Mouse (Mus musculus) midbrain, embryonic 12.5 days (tissue): ENCODE results near the gene Ndst2. TPM values are rescaled to one million over a fixed set of nuclear protein-coding genes. Genes with fewer than 3 reads are reported as not detected.
A peak's percentile ranks its signal among the peaks of the same experiment; 100 is the strongest.
"Not testable (repeated sequence)": the region's sequence is repeated elsewhere in the genome, so short reads cannot be mapped to it uniquely, and the experiment has no call there.

ENCODE experiments used
- ATAC-seq: fragments of 200-750 bp; cut with Nextera tagmentation; 2 replicates; pipeline ENCODE4 v1.8.0; 2017; ENCODE audit warnings: low read depth, moderate TSS enrichment, moderate library complexity; ENCODE audit not compliant: low FRiP score
- H3K27ac ChIP-seq: fragments of 300-500 bp; sonication (generic); replicated peaks from 2 replicates; pipeline ENCODE4 v1.5.1; 2016; ENCODE audit warnings: mild to moderate bottlenecking
- H3K27me3 ChIP-seq: fragments of 300-500 bp; sonication (generic); 2 replicates; pipeline ENCODE4 v1.6.1; 2016; ENCODE audit warnings: mild to moderate bottlenecking
- H3K36me3 ChIP-seq: fragments of 300-500 bp; sonication (generic); 2 replicates; pipeline ENCODE4 v1.6.1; 2016
- H3K4me1 ChIP-seq: fragments of 300-500 bp; sonication (generic); 2 replicates; pipeline ENCODE4 v1.6.1; 2016
- H3K4me2 ChIP-seq: fragments of 300-500 bp; sonication (generic); replicated peaks from 2 replicates; pipeline ENCODE4 v1.6.1; 2016; ENCODE audit warnings: mild to moderate bottlenecking, moderate library complexity
- H3K4me3 ChIP-seq: fragments of 300-500 bp; sonication (generic); 2 replicates; pipeline ENCODE4 v1.5.1; 2016; ENCODE audit warnings: mild to moderate bottlenecking
- H3K9ac ChIP-seq: fragments of 300-500 bp; sonication (generic); replicated peaks from 2 replicates; pipeline ENCODE4 v1.6.1; 2016; ENCODE audit warnings: mild to moderate bottlenecking, moderate library complexity
- H3K9me3 ChIP-seq: fragments of 300-500 bp; sonication (generic); 2 replicates; pipeline ENCODE4 v1.6.1; 2016; ENCODE audit warnings: mild to moderate bottlenecking
- WGBS: fragments of 180-500 bp; shearing (Covaris S2); methylation state at CpG from one replicate; pipeline ENCODE4 v1.1.7; 2016; 5-methylcytosine and 5-hydroxymethylcytosine counted together
- polyA plus RNA-seq: library from polyadenylated mRNA; unstranded; fragments of >200 nt; fragmentation: Nextera tagmentation; extraction: Ambion mirVana; gene quantifications from 2 replicates; pipeline ENCODE4 v1.2.1, GENCODE M21; 2016

Ndst2 gene
- polyA plus RNA-seq, 1 experiment from 2014 or later: 25.0 TPM

- Histone ChIP-seq H3K4me1 (peaks cover 9% of the 10 kb centered on the region), H3K9me3 (no peaks in the 10 kb centered on the region), H3K4me2 (no peak overlapping the region), H3K27me3 (no peaks in the 10 kb centered on the region), H3K36me3 (peaks cover 89% of the 10 kb centered on the region), H3K9ac (no peak overlapping the region), H3K4me3 (no peak overlapping the region), H3K27ac (no peak overlapping the region)
- ATAC-seq: no peak
- 78% methylated on average over 11 of the region's 11 CpGs for WGBS
Observed at GRCm38 (mm10) chr14:20713832-20714231, 20.5 kb downstream of the Ndst2 start.

- H3K36me3 ChIP-seq: peaks cover 48% of the 10 kb centered on the region
- peak overlapping the region; percentile 85 for H3K4me2 ChIP-seq
- peak overlapping the region; percentile 99 for H3K9ac ChIP-seq
- H3K4me1 ChIP-seq: peaks cover 21% of the 10 kb centered on the region
- no peak for ATAC-seq
- H3K4me3 ChIP-seq: peak overlapping the region; percentile 97
- no peaks in the 10 kb centered on the region for H3K9me3 ChIP-seq
- whole genome bisulfite sequencing: 11% methylated on average over 10 of the region's 10 CpGs
- H3K27ac ChIP-seq: peak overlapping the region; percentile 80
- no peaks in the 10 kb centered on the region for H3K27me3 ChIP-seq
Observed at GRCm38 (mm10) chr14:20708239-20708638, 26.1 kb downstream of the Ndst2 start.

- Histone ChIP-seq H3K36me3 (peaks cover 41% of the 10 kb centered on the region), H3K4me1 (peaks cover 21% of the 10 kb centered on the region), H3K4me2 (peak within 1 kb of the TSS; percentile 85), H3K27me3 (no peaks in the 10 kb centered on the region), H3K9me3 (no peaks in the 10 kb centered on the region), H3K27ac (peak within 1 kb of the TSS; percentile 80), H3K9ac (peak within 1 kb of the TSS; percentile 99), H3K4me3 (peak within 1 kb of the TSS; percentile 97)
- WGBS: under 1% methylated on average over 73 of the region's 80 CpGs
- ATAC-seq: peak; percentile 90
Observed at GRCm38 (mm10) chr14:20707201-20708190, 26.9 kb downstream of the Ndst2 start, which contains the start of gene Zswim8. TSS of gene Zswim8 (plus strand) at chr14:20707552.

- peak overlapping the region; percentile 72 for H3K4me2 ChIP-seq
- peak overlapping the region; percentile 63 for H3K4me3 ChIP-seq
- H3K9me3 ChIP-seq, H3K27me3 ChIP-seq, ATAC-seq: not testable (repeated sequence)
- peak overlapping the region; percentile 81 for H3K27ac ChIP-seq
- H3K4me1 ChIP-seq: peaks cover 36% of the 10 kb centered on the region
- peak overlapping the region; percentile 71 for H3K9ac ChIP-seq
- WGBS: 11% methylated on average over 8 of the region's 8 CpGs
- peaks cover 15% of the 10 kb centered on the region for H3K36me3 ChIP-seq
Observed at GRCm38 (mm10) chr14:20703461-20703860, 30.9 kb downstream of the Ndst2 start.

GRCm38 (mm10) chr14:20702741-20703381 lies 31.5 kb downstream of the Ndst2 start, which contains the start of gene Chchd1:
TSS of gene Chchd1 (plus strand) at chr14:20703006.
- ATAC-seq: peak; percentile 68
- Histone ChIP-seq H3K4me1 (peaks cover 38% of the 10 kb centered on the region), H3K9ac (peak within 1 kb of the TSS; percentile 71), H3K27ac (peak within 1 kb of the TSS; percentile 81), H3K9me3 (no peaks in the 10 kb centered on the region), H3K27me3 (no peaks in the 10 kb centered on the region), H3K4me3 (peak within 1 kb of the TSS; percentile 63), H3K4me2 (peak within 1 kb of the TSS; percentile 72), H3K36me3 (peaks cover 15% of the 10 kb centered on the region)
- WGBS: under 1% methylated on average over 61 of the region's 61 CpGs

- Histone ChIP-seq H3K27ac (peak overlapping the region; percentile 81), H3K4me3 (peak overlapping the region; percentile 63), H3K36me3 (peaks cover 15% of the 10 kb centered on the region), H3K4me2 (peak overlapping the region; percentile 72), H3K9ac (peak overlapping the region; percentile 71), H3K27me3 (no peaks in the 10 kb centered on the region), H3K9me3 (no peaks in the 10 kb centered on the region), H3K4me1 (peaks cover 44% of the 10 kb centered on the region)
- WGBS: 16% methylated on average over 15 of the region's 15 CpGs
- peak; percentile 13; the same call in 1 of the 2 replicates for ATAC-seq
Observed at GRCm38 (mm10) chr14:20702096-20702740, 32.1 kb downstream of the Ndst2 start.

GRCm38 (mm10) chr14:20701554-20701953 lies 32.8 kb downstream of the Ndst2 start:
- ATAC-seq: no peak
- H3K27ac ChIP-seq: no peak overlapping the region

GRCm38 (mm10) chr14:20700362-20700761 lies 34.0 kb downstream of the Ndst2 start:
- Histone ChIP-seq H3K27ac (no peak overlapping the region), H3K27me3 (no peaks in the 10 kb centered on the region), H3K4me1 (peaks cover 61% of the 10 kb centered on the region), H3K4me2 (no peak overlapping the region), H3K9me3 (no peaks in the 10 kb centered on the region), H3K9ac (no peak overlapping the region), H3K4me3 (no peak overlapping the region), H3K36me3 (peaks cover 11% of the 10 kb centered on the region)
- WGBS: 89% methylated on average over 3 of the region's 3 CpGs
- ATAC-seq: no peak

More at GRCm38 (mm10) chr14:20701554-20701953, 32.8 kb downstream of the Ndst2 start:
- no peaks in the 10 kb centered on the region for H3K9me3 ChIP-seq
- WGBS: 82% methylated on average over 8 of the region's 8 CpGs
- peak overlapping the region; percentile 72 for H3K4me2 ChIP-seq
- H3K27me3 ChIP-seq: no peaks in the 10 kb centered on the region
- H3K36me3 ChIP-seq: peaks cover 15% of the 10 kb centered on the region
- no peak overlapping the region for H3K9ac ChIP-seq
- H3K4me3 ChIP-seq: peak overlapping the region; percentile 63; the same call in 1 of the 2 replicates
- H3K4me1 ChIP-seq: peaks cover 51% of the 10 kb centered on the region

GRCm38 (mm10) chr14:20698515-20698914 lies 35.8 kb downstream of the Ndst2 start:
- no peak for ATAC-seq
- Histone ChIP-seq H3K27me3 (no peaks in the 10 kb centered on the region), H3K4me3 (0 out of 2 replicates have a peak overlapping the region, but pooled peaks have one; percentile 5), H3K4me1 (peaks cover 64% of the 10 kb centered on the region), H3K27ac (no peak overlapping the region), H3K4me2 (peak overlapping the region; percentile 87; the same call in 1 of the 2 replicates), H3K36me3 (peaks cover 9% of the 10 kb centered on the region), H3K9ac (peak overlapping the region; percentile 31; the same call in 1 of the 2 replicates), H3K9me3 (no peaks in the 10 kb centered on the region)
- 92% methylated on average over 2 of the region's 2 CpGs for WGBS

GRCm38 (mm10) chr14:20696986-20697385 lies 37.4 kb downstream of the Ndst2 start:
- no peaks in the 10 kb centered on the region for H3K9me3 ChIP-seq
- H3K4me1 ChIP-seq: peaks cover 60% of the 10 kb centered on the region
- H3K9ac ChIP-seq: peak overlapping the region; percentile 91; the same call in 1 of the 2 replicates
- H3K27me3 ChIP-seq: no peaks in the 10 kb centered on the region
- H3K27ac ChIP-seq: no peak overlapping the region; the same call in 1 of the 2 replicates
- WGBS: 15% methylated on average over 1 of the region's 1 CpGs
- ATAC-seq: no peak
- peaks cover 25% of the 10 kb centered on the region for H3K36me3 ChIP-seq
- peak overlapping the region; percentile 90 for H3K4me3 ChIP-seq
- peak overlapping the region; percentile 87 for H3K4me2 ChIP-seq

GRCm38 (mm10) chr14:20695761-20696520 lies 38.4 kb downstream of the Ndst2 start:
- 15% methylated on average over 27 of the region's 27 CpGs for WGBS
- peak overlapping the region; percentile 97 for H3K27ac ChIP-seq
- H3K9ac ChIP-seq: peak overlapping the region; percentile 91
- no peaks in the 10 kb centered on the region for H3K27me3 ChIP-seq
- peak overlapping the region; percentile 87 for H3K4me2 ChIP-seq
- H3K36me3 ChIP-seq: peaks cover 35% of the 10 kb centered on the region
- H3K9me3 ChIP-seq: no peaks in the 10 kb centered on the region
- no peak for ATAC-seq
- peak overlapping the region; percentile 90 for H3K4me3 ChIP-seq
- peaks cover 51% of the 10 kb centered on the region for H3K4me1 ChIP-seq
